Mouse (Mus musculus) brain, adult 2 months (tissue): ENCODE measurements around the gene Ggnbp2.
"Not testable (repeated sequence)": the region's sequence is repeated elsewhere in the genome, so short reads cannot be mapped to it uniquely, and the experiment has no call there.

ENCODE experiments used
- DNase-seq: peaks from one replicate; pipeline ENCODE4 v3.0.0; 2011; ENCODE audit warnings: low read depth, low spot score

The Ggnbp2 gene

DNA sequence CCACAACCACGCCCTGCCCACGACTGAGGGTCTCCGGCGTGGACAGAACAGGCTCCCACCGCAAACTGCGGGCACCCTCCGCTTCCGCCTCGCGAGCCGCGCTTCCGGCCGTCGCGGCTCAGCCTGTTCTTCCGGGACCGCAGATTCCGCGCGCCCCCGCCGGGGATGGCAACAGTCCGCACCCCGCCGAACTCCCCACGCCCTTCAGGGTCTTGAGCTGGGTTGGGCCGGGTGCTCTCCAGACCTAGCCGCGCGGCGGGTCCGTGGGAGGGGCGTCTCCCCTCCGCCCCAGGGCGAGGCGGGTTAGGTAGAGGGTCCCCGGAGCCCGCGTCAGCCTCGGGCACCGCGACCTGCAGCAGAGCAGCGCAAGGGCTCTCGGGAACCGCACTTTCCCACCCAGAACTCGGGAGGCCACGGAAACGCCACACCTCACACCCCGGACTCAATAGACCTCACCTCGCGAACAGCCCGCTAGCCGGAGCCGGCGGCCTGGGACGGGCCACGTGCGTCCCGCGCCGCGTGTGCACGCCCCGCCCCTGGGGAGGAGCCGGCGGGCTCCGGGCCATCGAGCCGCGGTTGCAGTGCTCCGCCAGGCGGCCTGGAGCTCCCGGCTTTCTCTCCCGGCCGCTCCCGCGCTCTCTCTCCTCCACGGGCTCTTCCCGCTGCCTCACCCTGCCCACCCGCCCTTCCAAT lies 9.3 kb upstream of the Ggnbp2 start, which contains the start of the genes Myo19 and Pigw:
Gene Myo19 (plus strand): TSS at position 377 of the 693 bp plus-strand sequence.
Gene Pigw (minus strand): TSS at position 514 of the 693 bp plus-strand sequence.
- peak; percentile 91 for DNase-seq

DNA sequence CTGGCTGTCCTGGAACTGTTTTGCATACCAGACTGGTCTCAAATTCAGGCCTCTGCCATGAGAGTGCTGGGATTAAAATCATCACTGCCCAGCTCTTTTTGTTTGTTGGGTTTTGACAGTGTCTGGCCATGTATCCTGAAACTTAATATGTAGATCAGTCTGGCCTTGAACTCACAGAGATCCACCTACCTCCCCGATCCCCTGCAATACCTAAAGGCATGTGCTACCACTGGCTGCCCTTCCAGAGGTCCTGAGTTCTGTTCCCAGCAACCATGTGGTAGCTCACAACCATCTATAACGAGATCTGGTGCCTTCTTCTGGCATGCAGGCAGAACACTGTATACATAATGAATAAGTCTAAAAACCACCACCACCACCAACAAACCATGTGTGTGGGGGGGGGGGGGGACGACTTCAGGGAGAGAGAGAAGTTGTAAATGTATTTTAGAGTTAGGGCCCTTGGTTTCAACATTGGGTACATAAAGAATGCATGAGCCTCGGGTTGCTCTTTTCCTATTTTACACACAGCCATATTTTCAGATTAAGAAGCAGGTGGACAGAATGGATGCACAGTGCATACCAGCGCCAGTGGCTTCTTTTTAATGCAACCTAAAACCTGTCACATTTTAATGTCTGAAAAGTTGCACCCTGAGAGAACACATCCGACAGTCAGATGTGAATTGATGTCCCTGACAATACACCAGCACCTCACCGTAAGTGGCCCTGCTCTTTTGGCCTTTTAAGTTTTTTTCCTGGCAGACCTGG lies 8.6 kb upstream of the Ggnbp2 start:
- no peak for DNase-seq

DNA sequence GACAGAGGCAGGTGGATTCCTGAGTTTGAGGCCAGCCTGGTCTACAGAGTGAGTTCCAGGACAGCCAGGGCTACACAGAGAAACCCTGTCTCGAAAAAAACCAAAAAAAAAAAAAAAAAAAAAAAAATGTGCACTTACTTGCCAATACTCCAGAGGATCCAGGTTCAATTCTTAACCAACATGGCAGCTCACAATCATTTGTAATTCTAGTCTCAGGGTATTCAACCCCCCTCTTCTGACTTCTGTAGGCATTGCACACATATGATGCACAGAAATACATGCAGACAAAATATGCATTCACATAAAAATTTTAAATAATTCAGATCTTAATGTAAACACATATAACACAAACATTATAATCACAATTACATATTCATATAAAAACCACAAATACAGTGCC lies 5.4 kb upstream of the Ggnbp2 start:
- DNase-seq = not testable (repeated sequence)

DNA sequence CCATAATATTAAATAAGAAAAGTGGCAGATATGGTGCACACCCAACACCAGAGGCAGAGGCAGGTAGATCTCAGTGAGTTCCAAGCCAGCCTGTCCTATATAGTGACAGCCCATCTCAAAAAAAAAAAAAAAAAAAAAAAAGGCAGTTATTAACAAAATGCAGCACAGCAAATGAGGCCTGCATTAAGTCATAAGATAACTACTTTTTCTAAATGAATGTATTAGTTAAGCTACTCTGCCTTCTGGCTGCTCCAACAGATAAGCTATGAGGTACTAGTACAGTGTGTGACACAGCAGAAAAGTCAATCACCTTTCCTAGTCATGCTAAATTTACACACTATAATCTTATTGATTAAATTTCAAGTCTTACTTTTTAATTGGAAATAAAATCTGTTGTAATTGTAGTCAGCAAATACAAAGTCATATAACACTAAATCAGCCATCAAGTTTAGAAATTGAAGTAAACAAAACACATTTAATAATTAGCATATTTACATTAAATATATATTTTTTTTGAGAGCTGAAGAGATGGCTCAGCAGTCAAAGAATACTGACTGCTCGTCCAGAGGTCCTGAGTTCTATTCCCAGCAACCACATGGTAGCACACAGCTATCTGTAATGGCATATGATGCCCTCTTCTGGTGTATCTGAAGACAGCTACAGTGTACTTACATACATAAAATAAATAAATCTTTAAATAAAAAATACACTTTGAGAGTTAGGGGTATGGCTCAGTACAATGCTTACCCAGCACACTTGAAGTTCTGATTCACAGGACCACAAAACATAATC lies 2.6 kb upstream of the Ggnbp2 start:
- DNase-seq = no peak

DNA sequence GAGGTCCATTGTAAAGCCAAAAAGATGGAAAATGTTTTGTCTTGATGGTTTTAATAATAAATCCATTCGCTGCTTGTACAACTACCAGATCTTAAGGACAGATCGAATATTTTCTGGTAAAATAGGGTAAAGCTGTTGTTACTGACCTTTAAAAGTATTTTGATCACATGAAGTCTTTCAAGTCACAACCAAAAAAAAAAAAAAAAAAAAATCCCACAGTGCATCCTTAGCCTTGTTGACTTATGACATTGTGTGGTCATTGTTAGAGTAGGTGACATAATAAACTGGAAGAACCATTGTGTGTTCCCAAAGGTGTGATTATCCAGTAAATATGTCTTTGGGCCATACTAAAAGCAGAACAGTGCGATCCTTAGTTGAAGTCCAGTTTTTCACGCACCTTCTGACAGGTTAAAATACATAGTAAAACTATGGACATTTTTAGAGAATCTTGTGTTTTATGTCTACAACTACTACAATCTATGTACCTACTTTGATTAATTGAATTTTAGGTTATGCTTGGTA lies 992 bp upstream of the Ggnbp2 start:
- no peak for DNase-seq

DNA sequence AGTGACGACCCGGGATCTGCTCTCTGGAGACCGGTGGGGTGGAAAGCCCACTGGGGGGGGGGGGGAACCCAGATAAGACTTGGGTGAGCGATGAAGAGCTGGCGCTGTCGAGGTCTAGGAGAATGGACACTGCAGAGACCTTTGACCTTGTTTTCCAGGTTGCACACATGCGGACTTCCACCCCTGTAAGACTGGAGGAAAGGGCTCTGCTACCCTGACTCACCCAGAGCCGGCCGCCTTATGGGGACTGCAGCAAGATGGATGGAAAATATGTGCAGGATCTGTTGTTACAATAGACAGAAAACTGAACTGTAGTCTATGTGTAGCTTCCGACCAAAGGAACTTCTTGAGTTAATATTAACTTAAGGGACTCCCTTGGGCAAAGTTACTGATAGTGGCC lies 429 bp upstream of the Ggnbp2 start:
- peak; percentile 64 for DNase-seq

DNA sequence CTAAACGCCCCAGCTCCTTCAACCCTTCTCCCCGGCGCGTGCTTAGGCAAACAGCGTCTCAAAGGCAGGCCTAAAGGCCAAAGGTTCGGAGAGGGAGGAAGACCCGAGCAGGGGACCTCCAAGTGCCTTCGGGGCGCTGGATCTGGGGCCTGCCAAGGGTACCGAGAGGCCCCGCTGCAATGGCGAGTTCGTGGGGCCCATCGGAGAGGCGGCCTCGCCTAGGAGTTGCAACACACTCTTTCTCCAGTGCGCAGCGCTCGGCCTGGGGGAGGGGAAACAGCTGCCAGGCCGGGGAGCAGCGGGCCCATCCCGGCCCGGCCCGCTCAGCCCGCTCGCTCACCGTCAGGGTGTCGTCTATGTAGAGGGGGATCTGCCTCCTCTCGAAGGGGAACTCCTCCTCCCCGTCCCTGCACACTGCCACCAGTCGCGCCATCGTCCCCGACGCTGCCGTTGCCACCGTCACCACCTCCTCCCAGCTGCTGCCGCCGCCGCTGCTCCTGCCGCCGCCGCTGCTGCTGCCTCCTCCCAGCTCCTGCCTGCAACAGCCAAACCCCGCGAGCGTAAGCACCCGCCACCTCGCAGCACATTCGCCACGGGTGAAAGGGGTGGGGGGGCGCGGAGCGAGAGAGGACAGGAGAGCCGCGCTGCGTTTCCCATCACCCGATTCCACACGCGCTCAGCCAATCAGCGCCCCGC lies 932 bp downstream of the Ggnbp2 start:
- peak; percentile 98 for DNase-seq

DNA sequence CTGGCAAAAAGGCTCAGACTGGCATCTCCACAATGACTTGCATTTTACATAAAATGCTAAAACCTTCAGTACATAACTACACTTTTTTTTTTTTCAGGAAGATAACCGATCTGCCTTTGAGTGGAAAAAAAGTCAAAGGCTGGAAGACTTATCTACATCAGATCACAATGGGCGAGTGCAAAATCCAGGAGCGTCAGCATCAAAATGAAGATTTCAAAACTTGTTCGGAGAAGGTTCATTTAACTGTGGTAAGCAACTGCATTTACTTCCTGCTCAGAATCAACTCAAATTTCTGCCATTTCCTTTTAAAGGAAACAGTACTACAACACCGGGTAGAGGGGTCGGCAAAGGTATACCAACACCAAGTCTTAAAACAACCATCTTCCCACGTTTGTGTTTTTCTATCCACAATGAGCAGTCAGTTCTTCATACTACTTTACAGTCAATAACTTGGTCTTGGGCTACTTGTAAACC lies 1.8 kb downstream of the Ggnbp2 start:
- DNase-seq = no peak

DNA sequence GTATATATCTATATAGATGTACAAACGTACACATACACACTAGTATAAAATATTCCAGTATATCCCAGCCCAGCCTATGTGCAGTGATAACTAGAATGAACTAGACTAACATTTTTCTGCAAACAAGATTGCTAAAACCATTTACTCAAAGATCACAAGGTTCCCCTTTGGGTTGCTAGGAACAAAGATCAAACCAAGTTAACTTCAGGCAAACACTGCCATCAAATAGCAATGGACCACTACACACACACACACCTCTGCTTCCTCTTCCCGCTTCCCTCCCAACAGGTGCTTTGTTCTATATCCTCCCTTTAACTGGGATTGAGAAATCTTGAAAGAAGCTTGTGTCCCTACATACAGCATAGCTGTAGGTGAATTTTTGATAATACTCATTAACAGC lies 3.0 kb downstream of the Ggnbp2 start:
- no peak for DNase-seq

DNA sequence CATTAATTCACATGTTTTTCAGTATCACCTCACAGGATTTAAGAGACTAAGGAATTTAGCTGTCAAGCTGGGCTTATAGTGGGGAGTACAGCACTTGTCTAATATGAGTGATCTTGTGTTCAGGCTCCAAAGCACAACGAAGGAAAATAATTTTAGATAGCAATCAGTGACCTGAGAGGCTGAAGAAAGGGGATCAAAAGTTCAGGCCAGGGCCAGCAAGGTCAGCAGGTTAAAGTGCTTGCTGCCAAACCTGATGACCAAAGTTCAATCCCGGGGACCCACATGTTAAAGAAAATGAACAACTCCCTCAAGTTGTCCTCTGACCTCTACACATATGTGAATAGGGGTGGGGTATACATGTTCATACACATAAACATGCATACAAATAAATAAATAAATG lies 5.3 kb downstream of the Ggnbp2 start:
- no peak for DNase-seq

DNA sequence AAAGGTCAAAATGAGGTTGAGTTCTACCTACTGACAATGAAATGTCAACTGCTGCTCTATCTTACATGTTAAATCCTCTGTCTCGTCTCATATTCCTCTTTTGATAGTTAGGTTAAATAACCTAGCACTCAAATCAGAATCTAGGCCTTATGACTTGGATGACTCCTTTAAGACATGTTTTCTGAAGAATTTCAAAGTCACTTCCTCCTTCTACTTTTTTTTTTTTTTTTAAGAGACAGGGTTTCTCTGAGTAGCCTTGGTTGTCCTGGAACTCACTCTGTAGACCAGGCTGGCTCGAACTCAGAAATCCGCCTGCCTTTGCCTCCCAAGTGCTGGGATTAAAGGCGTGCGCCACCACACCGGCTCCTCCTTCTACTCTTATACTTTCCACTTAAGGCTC lies 15.3 kb downstream of the Ggnbp2 start:
- DNase-seq = no peak

DNA sequence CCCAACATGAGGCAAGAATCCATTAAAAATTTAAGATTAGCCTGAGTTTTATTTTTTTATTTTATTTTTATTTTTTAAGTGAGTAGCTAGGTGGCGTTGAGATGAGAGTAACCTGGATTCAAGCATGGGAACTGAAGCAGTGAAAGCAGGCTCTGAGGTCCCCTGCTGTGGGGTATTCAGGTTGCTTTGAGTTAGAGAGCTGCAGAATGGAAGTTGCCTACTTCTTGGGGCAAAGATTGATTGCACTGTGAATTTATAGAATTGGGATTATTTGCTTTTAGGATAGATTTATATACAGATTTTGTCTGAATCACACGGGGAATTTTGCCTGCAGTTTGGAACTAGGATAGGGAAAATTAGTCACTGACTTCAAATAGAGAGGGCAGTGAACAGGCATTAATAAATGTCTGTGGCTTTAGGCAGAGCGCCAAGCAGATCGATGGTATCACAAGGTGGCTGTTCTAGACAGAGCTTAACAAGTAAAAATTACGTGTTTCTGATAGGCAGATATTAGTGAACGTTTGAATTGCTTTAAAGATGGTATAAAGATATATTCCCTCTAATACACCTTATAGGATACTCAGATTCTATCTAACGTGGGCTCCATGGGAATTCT lies 23.0 kb downstream of the Ggnbp2 start:
- DNase-seq = no peak

DNA sequence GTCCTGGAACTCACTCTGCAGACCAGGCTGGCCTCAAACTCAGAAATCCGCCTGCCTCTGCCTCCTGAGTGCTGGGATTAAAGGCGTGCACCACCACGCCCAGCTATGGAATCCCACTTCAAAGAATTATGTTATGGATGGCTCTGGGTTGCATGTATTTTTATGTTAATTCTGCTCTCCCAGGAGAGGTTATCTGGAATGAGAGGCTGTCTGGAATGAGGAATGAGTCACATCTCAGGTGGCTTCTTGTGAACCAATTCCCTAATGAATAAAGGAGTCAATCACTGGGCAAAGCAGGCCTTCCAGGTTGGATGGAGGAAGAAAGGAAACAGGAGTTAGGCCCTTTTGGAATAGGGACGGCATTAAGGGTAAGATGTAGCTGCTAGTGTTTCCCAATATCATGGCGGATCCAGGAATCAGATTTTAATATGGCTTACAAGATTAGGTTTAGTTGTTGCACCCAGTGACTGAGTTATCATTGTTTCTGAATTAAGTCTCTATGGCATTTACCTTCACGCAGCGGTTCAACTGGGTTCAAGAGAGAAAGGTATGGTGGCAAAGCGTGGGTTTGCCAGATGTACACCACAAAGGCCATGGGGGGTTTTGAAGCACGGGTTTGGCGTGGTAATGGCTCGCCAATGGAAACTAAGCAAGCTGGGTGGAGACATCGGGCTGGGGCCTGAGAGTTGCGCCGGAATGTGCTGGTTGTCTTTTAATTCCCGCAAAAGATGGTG lies 23.7 kb downstream of the Ggnbp2 start:
- no peak for DNase-seq

DNA sequence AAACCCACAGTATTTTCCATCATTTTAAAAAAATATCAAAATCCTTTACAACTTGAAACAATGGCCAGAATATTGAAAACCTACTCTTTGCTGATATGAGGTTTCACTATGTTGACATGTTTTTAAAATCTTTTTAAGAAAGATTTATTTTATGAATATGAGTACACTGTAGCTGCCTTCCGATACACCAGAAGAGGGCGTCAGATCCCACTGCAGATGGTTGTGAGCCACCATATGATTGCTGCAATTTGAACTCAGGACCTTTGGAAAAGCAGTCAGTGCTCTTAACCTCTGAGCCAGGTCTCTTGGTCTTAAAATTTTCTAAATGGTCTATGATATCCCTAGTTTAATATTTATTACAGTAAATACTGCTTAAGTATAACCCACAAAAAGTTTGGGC lies 31.3 kb downstream of the Ggnbp2 start:
- no peak for DNase-seq

DNA sequence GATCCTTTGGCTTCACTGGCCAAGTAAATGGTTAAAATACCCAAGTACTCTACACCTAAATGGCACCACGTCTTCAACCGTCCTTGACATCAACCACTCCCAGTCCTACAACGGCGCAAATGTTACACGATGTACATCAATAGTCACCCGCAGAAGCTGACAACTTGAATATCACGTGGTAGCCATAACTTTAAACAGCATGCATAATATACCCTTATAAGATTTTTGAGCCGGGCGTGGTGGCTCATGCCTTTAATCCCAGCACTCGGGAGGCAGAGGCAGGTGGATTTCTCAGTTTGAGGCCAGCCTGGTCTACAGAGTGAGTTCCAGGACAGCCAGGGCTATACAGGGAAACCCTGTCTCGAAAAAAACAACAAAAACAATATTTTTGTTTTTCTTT lies 41.1 kb downstream of the Ggnbp2 start:
- DNase-seq = not testable (repeated sequence)

DNA sequence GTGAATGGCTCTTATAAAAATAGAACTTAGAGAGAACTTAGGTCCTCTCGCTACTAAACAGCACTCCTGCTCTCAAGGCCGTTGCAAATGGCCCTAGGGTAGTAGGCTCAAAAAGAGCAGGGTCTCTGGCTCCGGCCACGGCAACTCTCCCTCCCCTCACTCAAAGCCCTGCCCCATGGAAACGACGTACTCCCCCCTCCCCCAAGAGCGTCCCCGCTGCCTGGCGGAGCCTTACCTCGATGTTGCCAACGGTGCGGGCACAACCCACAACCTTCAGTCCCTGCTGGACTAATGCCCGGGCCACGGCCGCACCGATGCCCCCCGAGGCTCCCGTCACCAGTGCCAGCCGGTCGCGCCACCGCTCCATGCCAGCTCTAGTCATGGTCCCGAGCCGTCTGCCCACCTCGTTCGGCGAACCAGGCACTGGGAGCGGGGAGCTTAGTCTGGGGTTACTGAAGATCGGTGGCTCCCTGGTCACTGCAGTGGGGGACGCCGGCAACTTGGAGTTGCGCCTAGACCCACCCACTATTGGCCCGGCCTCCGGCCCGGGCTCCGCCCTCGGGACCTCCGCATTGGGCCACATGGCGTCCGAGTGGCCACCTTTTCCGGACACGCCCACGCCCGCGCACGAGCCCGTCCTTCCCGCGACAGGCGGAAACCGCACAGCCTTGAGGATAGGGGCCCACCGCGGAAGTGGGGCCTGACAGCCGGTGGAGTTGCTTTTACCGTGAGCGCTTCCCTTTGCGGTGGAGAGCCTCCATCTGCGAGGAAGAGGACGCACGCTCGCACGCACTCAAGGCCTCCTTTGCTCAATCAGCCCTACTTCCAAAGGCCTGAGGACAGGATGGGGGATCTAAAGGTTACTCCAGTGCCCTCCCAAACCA lies 41.9 kb downstream of the Ggnbp2 start, which contains the start of gene Dhrs11:
Gene Dhrs11 (minus strand): TSS at position 479 of the 884 bp plus-strand sequence.
- DNase-seq = peak; percentile 91

DNA sequence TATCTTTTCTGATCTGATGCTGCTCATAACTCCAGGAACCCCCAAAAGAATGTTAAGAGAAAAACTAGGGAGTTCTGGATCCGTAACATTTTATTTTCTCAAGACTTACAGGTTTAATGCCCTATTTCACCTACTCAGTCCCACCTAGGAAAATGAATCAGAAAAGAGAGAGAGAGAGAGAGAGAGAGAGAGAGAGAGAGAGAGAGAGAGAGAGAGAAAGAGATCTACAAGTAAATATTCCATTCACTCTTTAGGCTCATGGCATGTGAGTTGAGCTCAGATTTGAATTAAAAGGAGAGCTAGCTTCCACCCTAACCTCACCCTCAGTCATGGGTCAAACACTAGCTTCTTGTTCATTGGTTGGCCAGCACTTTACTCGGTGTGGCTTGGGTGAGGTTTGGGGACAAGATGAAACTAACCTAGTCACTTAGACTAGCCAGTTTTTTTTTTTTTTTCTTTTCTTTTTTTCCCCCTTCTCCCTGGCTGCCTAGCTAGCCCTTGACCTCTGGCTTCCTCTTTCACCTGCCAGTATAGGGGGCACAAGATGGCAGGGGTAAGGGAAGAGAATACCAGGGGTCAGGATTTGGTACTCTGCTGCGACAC lies 42.6 kb downstream of the Ggnbp2 start:
- DNase-seq = no peak

DNA sequence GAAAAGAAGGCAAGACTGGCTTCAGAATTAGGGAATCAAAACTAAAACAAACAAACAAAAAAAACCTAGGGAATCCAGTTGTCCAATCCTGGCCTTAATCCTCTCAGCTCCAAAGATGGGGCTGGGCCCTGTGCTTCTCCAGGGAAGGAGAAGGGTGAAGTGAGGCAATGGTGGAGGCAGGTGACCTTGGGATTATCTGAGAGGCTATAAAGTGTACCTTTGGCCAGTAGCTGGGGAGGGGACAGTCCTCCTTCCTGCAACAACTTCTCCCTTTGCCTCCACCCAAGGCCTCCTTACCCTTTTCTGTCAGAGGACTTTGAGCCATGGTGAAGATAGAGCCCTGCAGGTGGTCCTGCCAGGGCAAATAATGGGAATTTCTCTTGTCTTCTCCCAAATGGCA lies 43.1 kb downstream of the Ggnbp2 start:
- DNase-seq = no peak

DNA sequence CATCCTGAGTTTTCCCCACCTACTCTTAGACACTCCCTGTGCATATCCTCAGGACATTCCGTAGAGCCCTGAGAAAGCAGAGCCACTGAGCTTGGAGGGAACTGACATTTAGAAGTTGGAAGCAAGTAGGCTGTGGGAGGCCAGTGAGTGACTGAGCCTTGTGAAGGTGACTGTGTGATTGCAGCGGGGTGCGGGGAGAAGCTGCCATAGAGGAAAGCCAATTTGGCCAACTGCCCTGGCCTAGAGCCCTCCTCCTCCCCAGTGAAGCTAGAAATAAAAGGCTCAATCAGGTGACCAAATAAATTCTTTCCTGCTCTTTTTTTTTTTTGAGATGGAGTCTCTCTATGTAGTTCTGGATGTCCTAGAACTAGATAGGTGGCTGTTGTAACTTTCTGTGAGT lies 44.4 kb downstream of the Ggnbp2 start:
- DNase-seq = peak; percentile 94
